Mouse (Mus musculus): ENCODE results near the gene Emc1.

DNA sequence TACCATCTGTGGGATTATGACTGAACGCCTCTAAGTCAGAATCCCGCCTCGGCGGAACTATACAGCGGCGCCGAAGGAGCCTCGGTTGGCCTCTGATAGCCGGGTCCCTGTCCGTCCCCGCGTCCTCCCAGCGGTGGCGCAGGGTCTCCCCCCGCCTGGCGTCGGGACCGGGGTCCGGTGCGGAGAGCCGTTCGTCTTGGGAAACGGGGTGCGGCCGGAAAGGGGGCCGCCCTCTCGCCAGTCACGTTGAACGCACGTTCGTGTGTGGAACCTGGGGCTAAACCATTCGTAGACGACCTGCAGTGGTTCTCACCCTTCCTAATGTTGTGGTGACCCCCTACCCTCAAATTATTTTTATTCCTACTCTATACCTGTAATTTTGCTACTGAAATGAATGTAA is 14.2 kb upstream of the Emc1 start:
- TF ChIP-seq CTCF (IDR thresholded peaks at IDR 0.05; ENCODE audit: borderline replicate concordance, insufficient read depth, low read depth, low read length) (no peak), POLR2A (IDR thresholded peaks at IDR 0.05; ENCODE audit: borderline replicate concordance, insufficient read depth, low read length) (no peak)

All from cerebellum, adult 2 months (tissue).